Mouse (Mus musculus) hindbrain, embryonic 10.5 days (tissue): ENCODE data around the gene Pik3r6. TPM values are rescaled to one million over a fixed set of nuclear protein-coding genes. Genes with fewer than 3 reads are reported as not detected.

ENCODE experiments used
- polyA plus RNA-seq: library from polyadenylated mRNA; unstranded; fragments of >200 nt; fragmentation: Nextera tagmentation; extraction: Ambion mirVana; gene quantifications from 2 replicates; pipeline ENCODE4 v1.2.1, GENCODE M21; 2016

Gene Pik3r6
- polyA plus RNA-seq, 1 experiment from 2014 or later, result 2.1 TPM

Other genes starting within 250 kb of the Pik3r6 start
- 18.2 and 23.7 TPM in 2 replicates for gene Ntn1, start 102.2 kb upstream of the Pik3r6 start, polyA plus RNA-seq
- 0.88 and 1.2 TPM in 2 replicates for gene Pik3r5, start 70.9 kb upstream of the Pik3r6 start, polyA plus RNA-seq
- gene Mfsd6l, start 53.2 kb downstream of the Pik3r6 start, polyA plus RNA-seq, result 0.17 and 0.22 TPM in 2 replicates
- gene Ccdc42, start 84.0 kb downstream of the Pik3r6 start, polyA plus RNA-seq, result 2.5 and 3.1 TPM in 2 replicates
- gene Myh10, start 188.5 kb downstream of the Pik3r6 start, polyA plus RNA-seq, result 111 and 143 TPM in 2 replicates